Mouse (Mus musculus): ENCODE data around the gene Otos.

- TF ChIP-seq CTCF (IDR thresholded peaks at IDR 0.05; ENCODE audit: low read depth) (no peak), EP300 (IDR thresholded peaks at IDR 0.05; ENCODE audit: low read depth) (no peak)
Observed at GRCm38 (mm10) chr1:92675932-92676675, 27.5 kb upstream of the Otos start.
